Mouse (Mus musculus) forebrain, embryonic 13.5 days (tissue): ENCODE measurements around the gene Slc35e3. TPM values are rescaled to one million over a fixed set of nuclear protein-coding genes. Genes with fewer than 3 reads are reported as not detected.

Experiments used
- ATAC-seq: fragments of 200-750 bp; cut with Nextera tagmentation; 2 replicates; pipeline ENCODE4 v1.8.0; 2017
- H3K27ac ChIP-seq: fragments of 300-500 bp; sonication (generic); 2 replicates; pipeline ENCODE4 v1.5.1; 2015; ENCODE audit warnings: inconsistent platforms, mild to moderate bottlenecking, moderate library complexity
- H3K27me3 ChIP-seq: fragments of 300-500 bp; sonication (generic); 2 replicates; pipeline ENCODE4 v1.6.1; 2015; ENCODE audit warnings: mild to moderate bottlenecking, inconsistent platforms
- H3K36me3 ChIP-seq: fragments of 300-500 bp; sonication (generic); 2 replicates; pipeline ENCODE4 v1.6.1; 2015; ENCODE audit warnings: mild to moderate bottlenecking, inconsistent platforms; ENCODE audit not compliant: poor library complexity, severe bottlenecking
- H3K4me1 ChIP-seq: fragments of 300-500 bp; sonication (generic); 2 replicates; pipeline ENCODE4 v1.6.1; 2015; ENCODE audit warnings: inconsistent platforms
- H3K4me2 ChIP-seq: fragments of 300-500 bp; sonication (generic); 2 replicates; pipeline ENCODE4 v1.6.1; 2015; ENCODE audit warnings: inconsistent platforms, mild to moderate bottlenecking, moderate library complexity
- H3K4me3 ChIP-seq: fragments of 300-500 bp; sonication (generic); 2 replicates; pipeline ENCODE4 v1.5.1; 2015; ENCODE audit warnings: mild to moderate bottlenecking, inconsistent platforms
- H3K9ac ChIP-seq: fragments of 300-500 bp; sonication (generic); 2 replicates; pipeline ENCODE4 v1.6.1; 2015; ENCODE audit warnings: mild to moderate bottlenecking, inconsistent platforms
- H3K9me3 ChIP-seq: fragments of 300-500 bp; sonication (generic); replicated peaks from 2 replicates; pipeline ENCODE4 v1.6.1; 2016; ENCODE audit warnings: inconsistent platforms
- WGBS: fragments of 180-500 bp; shearing (Covaris S2); methylation state at CpG from one replicate; pipeline ENCODE4 v1.1.7; 2015; 5-methylcytosine and 5-hydroxymethylcytosine counted together
- polyA plus RNA-seq: library from polyadenylated mRNA; unstranded; fragments of >200 nt; fragmentation: Nextera tagmentation; extraction: Ambion mirVana; gene quantifications from 2 replicates; pipeline ENCODE4 v1.2.1, GENCODE M21; 2015

Slc35e3 gene
- polyA plus RNA-seq, 1 experiment from 2014 or later: 25.5 TPM

- 98% methylated on average over 2 of the region's 2 CpGs for WGBS
- H3K4me1 ChIP-seq: no peaks in the 10 kb centered on the region
- no peaks in the 10 kb centered on the region for H3K9me3 ChIP-seq
- no peaks in the 10 kb centered on the region for H3K27me3 ChIP-seq
- no peak overlapping the region for H3K9ac ChIP-seq
- H3K36me3 ChIP-seq: peaks cover 89% of the 10 kb centered on the region
- H3K4me3 ChIP-seq: no peak overlapping the region
- H3K27ac ChIP-seq: no peak overlapping the region
- no peak for ATAC-seq
- H3K4me2 ChIP-seq: no peak overlapping the region
Observed at GRCm38 (mm10) chr10:117782056-117782455, 35.9 kb upstream of the Slc35e3 start.

DNA sequence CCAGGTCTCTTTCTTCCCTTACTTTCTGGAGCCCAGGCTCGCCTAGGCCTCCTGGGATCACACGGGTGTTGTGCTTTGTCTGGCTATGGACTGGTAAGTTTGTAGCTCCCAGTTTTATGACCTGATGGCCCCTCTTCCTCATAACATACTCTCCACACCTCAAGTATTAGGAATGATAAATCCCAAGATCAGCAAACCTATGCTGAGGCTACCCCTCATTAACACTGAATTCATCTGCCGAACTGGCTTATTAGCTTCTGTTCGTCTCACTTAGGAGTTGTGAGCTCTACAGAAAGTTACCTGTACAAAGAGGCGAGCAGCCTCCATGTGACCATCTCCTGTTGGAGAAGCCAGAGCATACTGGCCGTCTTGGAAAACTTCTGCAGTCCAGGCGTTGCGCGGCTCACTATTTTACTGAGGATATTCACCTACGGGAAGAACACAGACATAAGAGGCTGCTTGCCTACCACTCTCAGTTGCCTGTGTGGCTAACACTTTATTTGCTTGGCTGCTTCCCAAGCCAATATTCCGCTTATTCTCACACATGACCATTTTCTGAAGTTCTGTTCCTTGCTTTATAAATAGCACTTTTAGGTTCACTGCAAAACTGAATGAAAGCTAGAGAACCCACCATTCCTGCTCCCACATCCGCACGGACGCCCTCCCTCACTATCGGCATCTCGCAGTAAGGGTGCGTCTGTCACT lies 35.0 kb upstream of the Slc35e3 start:
- H3K27ac ChIP-seq: no peak overlapping the region
- no peaks in the 10 kb centered on the region for H3K27me3 ChIP-seq
- no peaks in the 10 kb centered on the region for H3K9me3 ChIP-seq
- ATAC-seq: no peak
- peaks cover 89% of the 10 kb centered on the region for H3K36me3 ChIP-seq
- H3K4me3 ChIP-seq: no peak overlapping the region
- no peak overlapping the region for H3K9ac ChIP-seq
- no peak overlapping the region for H3K4me2 ChIP-seq
- H3K4me1 ChIP-seq: no peaks in the 10 kb centered on the region
- 93% methylated on average over 17 of the region's 17 CpGs for WGBS

GRCm38 (mm10) chr10:117780306-117780911 lies 34.2 kb upstream of the Slc35e3 start:
- WGBS: 96% methylated on average over 6 of the region's 6 CpGs
- Histone ChIP-seq H3K4me3 (no peak overlapping the region), H3K4me1 (no peaks in the 10 kb centered on the region), H3K9me3 (no peaks in the 10 kb centered on the region), H3K36me3 (peaks cover 89% of the 10 kb centered on the region), H3K27ac (no peak overlapping the region), H3K4me2 (no peak overlapping the region), H3K27me3 (no peaks in the 10 kb centered on the region), H3K9ac (no peak overlapping the region)
- no peak for ATAC-seq

- 87% methylated on average over 8 of the region's 8 CpGs for WGBS
- peaks cover 88% of the 10 kb centered on the region for H3K36me3 ChIP-seq
- no peaks in the 10 kb centered on the region for H3K27me3 ChIP-seq
- no peak overlapping the region for H3K4me2 ChIP-seq
- no peak overlapping the region for H3K27ac ChIP-seq
- H3K4me3 ChIP-seq: no peak overlapping the region
- ATAC-seq: no peak
- H3K4me1 ChIP-seq: no peaks in the 10 kb centered on the region
- H3K9me3 ChIP-seq: no peaks in the 10 kb centered on the region
- no peak overlapping the region for H3K9ac ChIP-seq
Observed at GRCm38 (mm10) chr10:117779581-117780305, 33.6 kb upstream of the Slc35e3 start.

DNA sequence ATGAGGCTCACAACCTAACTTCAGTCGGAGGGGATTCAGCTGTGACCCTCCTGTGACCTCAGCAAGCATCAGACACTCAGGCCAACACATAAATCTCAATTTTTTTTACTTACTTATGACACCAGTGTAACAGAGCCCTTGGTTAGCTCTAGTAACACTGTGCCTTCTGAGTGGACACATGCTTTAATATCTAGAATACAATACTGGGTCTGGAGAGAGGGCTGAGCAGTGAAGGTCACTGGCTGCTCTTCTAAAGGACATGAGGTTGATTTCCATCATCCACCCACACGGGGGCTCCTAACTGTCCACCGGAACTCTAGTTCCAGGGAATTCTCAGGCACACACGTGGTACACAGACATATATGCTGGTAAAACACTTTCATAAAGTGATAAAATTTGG lies 32.8 kb upstream of the Slc35e3 start:
- Histone ChIP-seq H3K4me1 (no peaks in the 10 kb centered on the region), H3K36me3 (peaks cover 88% of the 10 kb centered on the region), H3K27ac (no peak overlapping the region), H3K4me2 (no peak overlapping the region), H3K27me3 (no peaks in the 10 kb centered on the region), H3K9ac (no peak overlapping the region), H3K4me3 (no peak overlapping the region), H3K9me3 (no peaks in the 10 kb centered on the region)
- 93% methylated on average over 4 of the region's 4 CpGs for WGBS
- ATAC-seq: no peak

- Histone ChIP-seq H3K27ac (no peak overlapping the region), H3K4me1 (no peaks in the 10 kb centered on the region), H3K9ac (no peak overlapping the region), H3K27me3 (no peaks in the 10 kb centered on the region), H3K9me3 (no peaks in the 10 kb centered on the region), H3K36me3 (peaks cover 88% of the 10 kb centered on the region), H3K4me2 (no peak overlapping the region), H3K4me3 (no peak overlapping the region)
- 91% methylated on average over 12 of the region's 12 CpGs for WGBS
- ATAC-seq: no peak
Observed at GRCm38 (mm10) chr10:117778328-117778910, 32.3 kb upstream of the Slc35e3 start.

DNA sequence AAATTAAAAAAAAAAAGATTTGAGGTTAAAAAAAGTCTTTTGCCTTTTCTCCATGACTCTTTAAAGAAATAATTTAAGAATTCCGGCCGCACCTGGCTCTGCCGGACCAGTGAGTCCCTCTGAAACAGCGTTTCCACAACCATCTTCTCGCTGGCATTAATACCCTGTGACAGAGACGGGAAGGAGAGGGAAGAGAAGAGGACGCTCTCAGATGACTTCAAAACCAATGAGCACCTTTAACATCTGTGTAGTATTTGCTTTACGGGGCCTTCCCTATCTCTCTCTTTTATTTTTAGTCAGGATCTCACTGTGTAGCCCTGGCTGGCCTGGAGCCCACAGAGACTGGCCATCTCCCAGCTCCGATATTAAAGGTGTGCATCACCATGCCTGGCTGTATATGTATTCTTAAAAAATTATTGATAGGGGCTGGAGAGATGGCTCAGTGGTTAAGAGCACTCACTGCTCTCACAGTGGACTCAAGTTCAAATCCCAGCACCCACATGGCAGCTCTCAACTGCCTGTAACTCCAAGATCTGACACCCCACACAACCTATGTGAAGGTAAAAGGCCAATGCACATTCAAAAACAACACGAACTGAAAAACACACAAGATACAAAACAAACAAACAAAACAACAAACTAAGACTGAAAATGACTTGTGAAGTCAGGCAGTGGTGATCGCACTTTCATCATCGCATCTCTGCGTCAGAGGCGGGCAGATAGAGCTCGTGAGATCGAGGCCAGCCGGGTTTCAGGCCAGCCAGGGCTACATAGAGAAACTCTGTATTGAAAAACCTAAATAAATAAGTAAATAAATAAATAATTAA lies 31.5 kb upstream of the Slc35e3 start:
- 95% methylated on average over 17 of the region's 17 CpGs for WGBS
- no peak overlapping the region for H3K27ac ChIP-seq
- H3K4me3 ChIP-seq: no peak overlapping the region
- H3K9me3 ChIP-seq: no peaks in the 10 kb centered on the region
- no peak overlapping the region for H3K4me2 ChIP-seq
- no peak for ATAC-seq
- peaks cover 88% of the 10 kb centered on the region for H3K36me3 ChIP-seq
- no peaks in the 10 kb centered on the region for H3K27me3 ChIP-seq
- H3K4me1 ChIP-seq: no peaks in the 10 kb centered on the region
- H3K9ac ChIP-seq: no peak overlapping the region

GRCm38 (mm10) chr10:117777103-117777470 lies 30.9 kb upstream of the Slc35e3 start:
- Histone ChIP-seq H3K36me3 (peaks cover 88% of the 10 kb centered on the region), H3K9me3 (no peaks in the 10 kb centered on the region), H3K27me3 (no peaks in the 10 kb centered on the region), H3K4me2 (no peak overlapping the region), H3K4me3 (no peak overlapping the region), H3K9ac (no peak overlapping the region), H3K4me1 (no peaks in the 10 kb centered on the region), H3K27ac (no peak overlapping the region)
- WGBS: 95% methylated on average over 3 of the region's 3 CpGs
- ATAC-seq: no peak

GRCm38 (mm10) chr10:117776281-117777102 lies 30.3 kb upstream of the Slc35e3 start:
- H3K9ac ChIP-seq: no peak overlapping the region
- no peak overlapping the region for H3K4me2 ChIP-seq
- H3K36me3 ChIP-seq: peaks cover 86% of the 10 kb centered on the region
- no peak overlapping the region for H3K27ac ChIP-seq
- WGBS: 92% methylated on average over 12 of the region's 12 CpGs
- no peaks in the 10 kb centered on the region for H3K27me3 ChIP-seq
- H3K4me3 ChIP-seq: no peak overlapping the region
- no peaks in the 10 kb centered on the region for H3K4me1 ChIP-seq
- H3K9me3 ChIP-seq: no peaks in the 10 kb centered on the region
- no peak for ATAC-seq

- Histone ChIP-seq H3K9me3 (no peaks in the 10 kb centered on the region), H3K27ac (no peak overlapping the region), H3K9ac (no peak overlapping the region), H3K36me3 (peaks cover 86% of the 10 kb centered on the region), H3K27me3 (no peaks in the 10 kb centered on the region), H3K4me1 (no peaks in the 10 kb centered on the region), H3K4me2 (no peak overlapping the region), H3K4me3 (no peak overlapping the region)
- no peak for ATAC-seq
- 87% methylated on average over 6 of the region's 6 CpGs for WGBS
Observed at GRCm38 (mm10) chr10:117775401-117776144, 29.4 kb upstream of the Slc35e3 start.

GRCm38 (mm10) chr10:117774817-117775120 lies 28.6 kb upstream of the Slc35e3 start:
- Histone ChIP-seq H3K4me1 (no peaks in the 10 kb centered on the region), H3K9ac (no peak overlapping the region)
- WGBS: 95% methylated on average over 1 of the region's 1 CpGs

More at GRCm38 (mm10) chr10:117774817-117775120, 28.6 kb upstream of the Slc35e3 start:
- Histone ChIP-seq H3K4me3 (no peak overlapping the region), H3K36me3 (peaks cover 90% of the 10 kb centered on the region), H3K9me3 (no peaks in the 10 kb centered on the region), H3K4me2 (no peak overlapping the region), H3K27me3 (no peaks in the 10 kb centered on the region), H3K27ac (no peak overlapping the region)
- no peak for ATAC-seq
